Mouse (Mus musculus) cortical plate, adult 2 months (tissue): ENCODE data around the gene Ndufc1. TPM values are rescaled to one million over a fixed set of nuclear protein-coding genes. Genes with fewer than 3 reads are reported as not detected.
A peak's percentile ranks its signal among the peaks of the same experiment; 100 is the strongest.
"Not testable (repeated sequence)": the region's sequence is repeated elsewhere in the genome, so short reads cannot be mapped to it uniquely, and the experiment has no call there.

ENCODE experiments used
- H3K27ac ChIP-seq: fragments of 200-500 bp; 2 replicates; pipeline ENCODE4 v1.5.1; 2012; ENCODE audit warnings: low read length, control low read depth, inconsistent platforms; ENCODE audit not compliant: insufficient read depth
- H3K4me1 ChIP-seq: fragments of 200-500 bp; 2 replicates; pipeline ENCODE4 v1.6.1; 2011; ENCODE audit warnings: low read length; ENCODE audit not compliant: control insufficient read depth, insufficient read depth
- H3K4me3 ChIP-seq: fragments of 200-500 bp; 2 replicates; pipeline ENCODE4 v1.5.1; 2011; ENCODE audit warnings: mild to moderate bottlenecking, low read length, control low read depth; ENCODE audit not compliant: insufficient read depth
- CTCF ChIP-seq: fragments of 200-500 bp; IDR thresholded peaks from 2 replicates; pipeline ENCODE4 v1.5.1; 2011; ENCODE audit warnings: mild to moderate bottlenecking, control low read depth, low read length; ENCODE audit not compliant: insufficient read depth; ENCODE audit errors: extremely low read depth
- POLR2A ChIP-seq: fragments of 200-500 bp; IDR thresholded peaks from 2 replicates; pipeline ENCODE4 v1.6.1; 2011; ENCODE audit warnings: mild to moderate bottlenecking, low read length, control low read depth; ENCODE audit not compliant: insufficient read depth; ENCODE audit errors: extremely low read depth
- polyA plus RNA-seq: library from polyadenylated mRNA; depleted of rRNA; stranded (reverse); fragments of >200 nt; gene quantifications from 2 replicates; pipeline ENCODE4 v1.2.3, GENCODE M21; 2012; rRNA removed

Ndufc1 gene
- polyA plus RNA-seq, result 450 and 485 TPM in 2 replicates

GRCm38 (mm10) chr3:51408561-51409183 lies at the start of gene Ndufc1:
TSS of gene Ndufc1 (minus strand) at chr3:51408988.
- Histone ChIP-seq H3K4me3 (peak within 1 kb of the TSS; percentile 79), H3K27ac (peak within 1 kb of the TSS; percentile 71), H3K4me1 (peaks cover 5% of the 10 kb centered on the region; the same call in 1 of the 2 replicates)
- TF ChIP-seq CTCF (peak; percentile 86), POLR2A (peak; percentile 95)

GRCm38 (mm10) chr3:51434871-51435595 lies 26.2 kb upstream of the Ndufc1 start:
- Histone ChIP-seq H3K4me3 (no peak overlapping the region), H3K4me1 (no peaks in the 10 kb centered on the region; the same call in 1 of the 2 replicates), H3K27ac (no peak overlapping the region)
- TF ChIP-seq CTCF, result no peak
- no peak for TF ChIP-seq POLR2A

GRCm38 (mm10) chr3:51434364-51434763 lies 25.6 kb upstream of the Ndufc1 start:
- H3K4me1 ChIP-seq, H3K27ac ChIP-seq, H3K4me3 ChIP-seq: not testable (repeated sequence)

GRCm38 (mm10) chr3:51425394-51425793 lies 16.6 kb upstream of the Ndufc1 start:
- H3K4me3 ChIP-seq, result no peak overlapping the region
- H3K4me1 ChIP-seq, result peaks cover 3% of the 10 kb centered on the region; the same call in 1 of the 2 replicates
- TF ChIP-seq POLR2A (no peak), CTCF (no peak)
- H3K27ac ChIP-seq, result no peak overlapping the region

- no peak overlapping the region for H3K27ac ChIP-seq
- peaks cover 7% of the 10 kb centered on the region for H3K4me1 ChIP-seq
- H3K4me3 ChIP-seq, result no peak overlapping the region
- TF ChIP-seq POLR2A (no peak), CTCF (no peak)
Observed at GRCm38 (mm10) chr3:51421921-51422320, 13.1 kb upstream of the Ndufc1 start.

- Histone ChIP-seq H3K27ac (no peak overlapping the region), H3K4me1 (peaks cover 9% of the 10 kb centered on the region), H3K4me3 (no peak overlapping the region)
- TF ChIP-seq POLR2A, result no peak
- no peak for TF ChIP-seq CTCF
Observed at GRCm38 (mm10) chr3:51417966-51418365, 9.2 kb upstream of the Ndufc1 start.

- Histone ChIP-seq H3K4me1 (peaks cover 9% of the 10 kb centered on the region), H3K27ac (no peak overlapping the region), H3K4me3 (peak overlapping the region; percentile 62; the same call in 1 of the 2 replicates)
- TF ChIP-seq POLR2A, result no peak
- no peak for TF ChIP-seq CTCF
Observed at GRCm38 (mm10) chr3:51417485-51417884, 8.7 kb upstream of the Ndufc1 start.

GRCm38 (mm10) chr3:51417135-51417458 lies 8.3 kb upstream of the Ndufc1 start:
- no peak for TF ChIP-seq CTCF
- TF ChIP-seq POLR2A, result no peak
- H3K4me1 ChIP-seq, result peaks cover 9% of the 10 kb centered on the region
- H3K4me3 ChIP-seq, result peak overlapping the region; percentile 62
- no peak overlapping the region for H3K27ac ChIP-seq

GRCm38 (mm10) chr3:51416364-51417134 lies 7.8 kb upstream of the Ndufc1 start:
- TF ChIP-seq POLR2A (no peak), CTCF (no peak)

More at GRCm38 (mm10) chr3:51416364-51417134, 7.8 kb upstream of the Ndufc1 start:
- H3K4me1 ChIP-seq, result peaks cover 9% of the 10 kb centered on the region
- peak overlapping the region; percentile 44; the same call in 1 of the 2 replicates for H3K27ac ChIP-seq
- H3K4me3 ChIP-seq, result peak overlapping the region; percentile 62
